Comparison of ENCODE assay signal across 8 mouse cellular contexts in genomic region chr8:123476911-123477736, GRCm38 (mm10). TPM values are rescaled to one million over a fixed set of nuclear protein-coding genes. Genes with fewer than 3 reads are reported as not detected.
A peak's percentile ranks its signal among the peaks of the same experiment; 100 is the strongest.
DNase-seq lines count a peak whose midpoint lies in the region; ATAC-seq and TF ChIP-seq lines count a peak whose summit lies in the region.

No protein-coding gene starts in this region.

- no peaks in the 10 kb centered on the region for H3K36me3 ChIP-seq in kidney, adult 2 months (ENCODE audit: control insufficient read depth, insufficient read depth, low read length)
- peaks cover 23% of the 10 kb centered on the region for H3K36me3 ChIP-seq in E14TG2a.4 (ENCODE audit: insufficient read depth, low read length)
- H3K36me3 ChIP-seq in embryonic facial prominence, embryonic 13.5 days = peaks cover 19% of the 10 kb centered on the region
- H3K36me3 ChIP-seq in hindbrain, postnatal 0 days (ENCODE audit: insufficient read depth, low read length) = peaks cover 12% of the 10 kb centered on the region; the same call in 1 of the 2 replicates
- peaks cover 14% of the 10 kb centered on the region; the same call in 1 of the 2 replicates for H3K36me3 ChIP-seq in stomach, embryonic 14.5 days (ENCODE audit: control insufficient read depth, insufficient read depth, low read length)

- H3K27me3 ChIP-seq in kidney, adult 2 months (replicated peaks; ENCODE audit: control insufficient read depth, insufficient read depth, low read length) = no peaks in the 10 kb centered on the region
- no peaks in the 10 kb centered on the region for H3K27me3 ChIP-seq in E14TG2a.4 (ENCODE audit: insufficient read depth, low read length)
- no peaks in the 10 kb centered on the region for H3K27me3 ChIP-seq in embryonic facial prominence, embryonic 13.5 days
- no peaks in the 10 kb centered on the region for H3K27me3 ChIP-seq in hindbrain, postnatal 0 days (ENCODE audit: insufficient read depth, low read length)
- H3K27me3 ChIP-seq in stomach, embryonic 14.5 days (ENCODE audit: control insufficient read depth, insufficient read depth, low read length) = no peaks in the 10 kb centered on the region

- H3K4me2 ChIP-seq in embryonic facial prominence, embryonic 13.5 days = peak overlapping the region; percentile 89
- H3K4me2 ChIP-seq in hindbrain, postnatal 0 days (ENCODE audit: low read depth, low read length) = peak overlapping the region; percentile 89
- peak overlapping the region; percentile 56 for H3K4me2 ChIP-seq in stomach, embryonic 14.5 days (replicated peaks; ENCODE audit: low read depth, low read length)

- no peaks in the 10 kb centered on the region for H3K9me3 ChIP-seq in E14TG2a.4 (ENCODE audit: low read length)
- H3K9me3 ChIP-seq in embryonic facial prominence, embryonic 13.5 days = no peaks in the 10 kb centered on the region
- no peaks in the 10 kb centered on the region for H3K9me3 ChIP-seq in hindbrain, postnatal 0 days (ENCODE audit: low read length)
- no peaks in the 10 kb centered on the region for H3K9me3 ChIP-seq in stomach, embryonic 14.5 days (ENCODE audit: control insufficient read depth, low read depth, low read length)

- no peak overlapping the region; the same call in 1 of the 2 replicates for H3K27ac ChIP-seq in kidney, adult 2 months (ENCODE audit: insufficient read depth, low read depth, low read length)
- H3K27ac ChIP-seq in embryonic facial prominence, embryonic 13.5 days = peak overlapping the region; percentile 92
- H3K27ac ChIP-seq in hindbrain, postnatal 0 days = peak overlapping the region; percentile 96
- H3K27ac ChIP-seq in stomach, embryonic 14.5 days (ENCODE audit: low read length) = peak overlapping the region; percentile 93

- H3K9ac ChIP-seq in embryonic facial prominence, embryonic 13.5 days = peak overlapping the region; percentile 86
- peak overlapping the region; percentile 81 for H3K9ac ChIP-seq in hindbrain, postnatal 0 days (replicated peaks; ENCODE audit: low read length)
- H3K9ac ChIP-seq in stomach, embryonic 14.5 days (replicated peaks; ENCODE audit: low read depth, low read length) = peak overlapping the region; percentile 63

- ATAC-seq in embryonic facial prominence, embryonic 13.5 days (ENCODE audit: insufficient number of reproducible peaks, insufficient read depth, low FRiP score, low TSS enrichment, low read depth) = peak; percentile 50
- peak; percentile 68 for ATAC-seq in hindbrain, postnatal 0 days
- peak; percentile 39; the same call in 1 of the 2 replicates for ATAC-seq in stomach, embryonic 14.5 days (ENCODE audit: insufficient number of reproducible peaks, insufficient read depth, low FRiP score, low read depth)

- TF ChIP-seq POLR2A in kidney, adult 2 months (IDR thresholded peaks at IDR 0.05; ENCODE audit: low read depth, low read length) = no peak

- WGBS in kidney, adult 2 months = 12% methylated on average over 34 of the region's 34 CpGs
- WGBS in embryonic facial prominence, embryonic 13.5 days = 10% methylated on average over 34 of the region's 34 CpGs
- 8% methylated on average over 34 of the region's 34 CpGs for WGBS in hindbrain, postnatal 0 days
- WGBS in stomach, embryonic 14.5 days = 11% methylated on average over 34 of the region's 34 CpGs

- H3K4me3 ChIP-seq in kidney, adult 2 months (ENCODE audit: insufficient read depth, low read depth, low read length) = peak overlapping the region; percentile 85
- H3K4me3 ChIP-seq in E14TG2a.4 (replicated peaks; ENCODE audit: low read length) = peak overlapping the region; percentile 90
- peak overlapping the region; percentile 85 for H3K4me3 ChIP-seq in embryonic facial prominence, embryonic 13.5 days
- peak overlapping the region; percentile 89 for H3K4me3 ChIP-seq in hindbrain, postnatal 0 days (ENCODE audit: low read length)
- peak overlapping the region; percentile 79 for H3K4me3 ChIP-seq in stomach, embryonic 14.5 days (ENCODE audit: low read depth, low read length)

- TF ChIP-seq CTCF in kidney, adult 2 months (conservative IDR thresholded peaks at IDR 0.05; ENCODE audit: insufficient read depth, insufficient read length, low read depth, low read length) = no peak
- TF ChIP-seq CTCF in E14TG2a.4 (conservative IDR thresholded peaks at IDR 0.05; ENCODE audit: low read length) = no peak
- TF ChIP-seq CTCF in hindbrain, postnatal 0 days (IDR thresholded peaks at IDR 0.05; ENCODE audit: low read depth) = no peak

- H3K4me1 ChIP-seq in kidney, adult 2 months (ENCODE audit: control insufficient read depth, insufficient read depth, low read length) = peaks cover 16% of the 10 kb centered on the region
- peaks cover 17% of the 10 kb centered on the region for H3K4me1 ChIP-seq in E14TG2a.4 (replicated peaks; ENCODE audit: low read depth, low read length)
- peaks cover 16% of the 10 kb centered on the region for H3K4me1 ChIP-seq in embryonic facial prominence, embryonic 13.5 days
- peaks cover 12% of the 10 kb centered on the region; the same call in 1 of the 2 replicates for H3K4me1 ChIP-seq in hindbrain, postnatal 0 days (ENCODE audit: insufficient read depth, low read length)
- peaks cover 5% of the 10 kb centered on the region; the same call in 1 of the 2 replicates for H3K4me1 ChIP-seq in stomach, embryonic 14.5 days (ENCODE audit: control insufficient read depth, insufficient read depth, low read length)

- DNase-seq in kidney, adult 2 months = no peak
- no peak for DNase-seq in kidney, adult 11 months
- peak; percentile 61 for DNase-seq in hindbrain, postnatal 0 days (ENCODE audit: low spot score)
- DNase-seq in lung, postnatal 10 days = peak; percentile 17
- no peak for DNase-seq in MN1 (ENCODE audit: low spot score)

RNA-seq across cellular contexts. Expression of gene Afg3l1, which starts 0.6 kb away (rescaled TPM):
- polyA plus RNA-seq in kidney, adult 2 months (2012; rRNA removed) = 36.5 and 38.7 TPM in 2 replicates
- 52.8 and 54.4 TPM in 2 replicates for polyA plus RNA-seq in embryonic facial prominence, embryonic 13.5 days (2015; fragmentation: Nextera tagmentation; extraction: Ambion mirVana)
- 16.6 and 26.7 TPM in 2 replicates for total RNA-seq in hindbrain, postnatal 0 days (2014; rRNA removed)
- 45.6 and 49.6 TPM in 2 replicates for polyA plus RNA-seq in hindbrain, postnatal 0 days (2015; fragmentation: Nextera tagmentation; extraction: Ambion mirVana)
- polyA plus RNA-seq in stomach, embryonic 14.5 days (2014; fragmentation: Nextera tagmentation; extraction: Ambion mirVana) = 35.8 and 36.3 TPM in 2 replicates

RNA-seq across cellular contexts. Expression of gene Dbndd1, which starts 38.1 kb away (rescaled TPM):
- 0.05 and 0.19 TPM in 2 replicates for polyA plus RNA-seq in kidney, adult 2 months (2012; rRNA removed)
- polyA plus RNA-seq in embryonic facial prominence, embryonic 13.5 days (2015; fragmentation: Nextera tagmentation; extraction: Ambion mirVana) = 5.3 and 6.0 TPM in 2 replicates
- total RNA-seq in hindbrain, postnatal 0 days (2014; rRNA removed) = 76.0 and 95.7 TPM in 2 replicates
- polyA plus RNA-seq in hindbrain, postnatal 0 days (2015; fragmentation: Nextera tagmentation; extraction: Ambion mirVana) = 51.1 and 54.2 TPM in 2 replicates
- 4.0 and 5.7 TPM in 2 replicates for polyA plus RNA-seq in stomach, embryonic 14.5 days (2014; fragmentation: Nextera tagmentation; extraction: Ambion mirVana)

RNA-seq across cellular contexts. Expression of gene Gas8, which starts 41.5 kb away (rescaled TPM):
- 8.4 and 9.3 TPM in 2 replicates for polyA plus RNA-seq in kidney, adult 2 months (2012; rRNA removed)
- polyA plus RNA-seq in embryonic facial prominence, embryonic 13.5 days (2015; fragmentation: Nextera tagmentation; extraction: Ambion mirVana) = 36.5 and 38.5 TPM in 2 replicates
- 16.3 TPM in 2 replicates for total RNA-seq in hindbrain, postnatal 0 days (2014; rRNA removed)
- 36.4 and 36.8 TPM in 2 replicates for polyA plus RNA-seq in hindbrain, postnatal 0 days (2015; fragmentation: Nextera tagmentation; extraction: Ambion mirVana)
- polyA plus RNA-seq in stomach, embryonic 14.5 days (2014; fragmentation: Nextera tagmentation; extraction: Ambion mirVana) = 31.3 and 32.5 TPM in 2 replicates

RNA-seq across cellular contexts. Expression of gene Def8, which starts 53.8 kb away (rescaled TPM):
- polyA plus RNA-seq in kidney, adult 2 months (2012; rRNA removed) = 87.1 and 97.6 TPM in 2 replicates
- 38.3 and 43.2 TPM in 2 replicates for polyA plus RNA-seq in embryonic facial prominence, embryonic 13.5 days (2015; fragmentation: Nextera tagmentation; extraction: Ambion mirVana)
- total RNA-seq in hindbrain, postnatal 0 days (2014; rRNA removed) = 46.3 and 62.7 TPM in 2 replicates
- polyA plus RNA-seq in hindbrain, postnatal 0 days (2015; fragmentation: Nextera tagmentation; extraction: Ambion mirVana) = 37.9 and 38.8 TPM in 2 replicates
- 30.2 and 30.9 TPM in 2 replicates for polyA plus RNA-seq in stomach, embryonic 14.5 days (2014; fragmentation: Nextera tagmentation; extraction: Ambion mirVana)

Comparison
In these comparisons a context has a peak if more than half of its experiments do, and no peak if none do; other contexts are left out.
1. DNase-seq: peak in hindbrain, postnatal 0 days (single experiment) and lung, postnatal 10 days (single experiment); none in kidney, adult 2 months (single experiment), kidney, adult 11 months (single experiment) and MN1 (single experiment).
2. Peak in every context shown above with its lines, with median percentiles within 50 percentile points of each other: H3K4me3 ChIP-seq, ATAC-seq, H3K4me2 ChIP-seq and H3K9ac ChIP-seq.